Mouse (Mus musculus) MEL (cell line): ENCODE results near the gene Rnf157. TPM values are rescaled to one million over a fixed set of nuclear protein-coding genes. Genes with fewer than 3 reads are reported as not detected.

Source experiments
- DNase-seq: peaks from one replicate; pipeline ENCODE4 v3.0.0; 2011; ENCODE audit warnings: low read depth, low spot score
- H3K27ac ChIP-seq: 2 replicates; pipeline ENCODE4 v1.5.1; 2012; ENCODE audit warnings: low read depth, mild to moderate bottlenecking, control low read depth, low read length, moderate library complexity; ENCODE audit not compliant: control insufficient read depth
- H3K27me3 ChIP-seq, 2 experiments: fragments of 150-350 bp in 1 of 2; sonication (generic) in 1 of 2; 2 replicates each; pipeline ENCODE4 v1.6.1; 2012; ENCODE audit warnings: low read length in 2 of 2, mild to moderate bottlenecking in 2 of 2, improper control_type of control experiment in 1 of 2, moderate library complexity in 1 of 2; ENCODE audit not compliant: insufficient read depth in 2 of 2, control insufficient read depth in 1 of 2
- H3K36me3 ChIP-seq, 2 experiments: 2 replicates each; pipeline ENCODE4 v1.6.1; 2012 to 2014; ENCODE audit warnings: low read length in 2 of 2, improper control_type of control experiment in 1 of 2, inconsistent platforms in 1 of 2, mild to moderate bottlenecking in 1 of 2; ENCODE audit not compliant: insufficient read depth in 2 of 2, control insufficient read depth in 1 of 2
- H3K4me1 ChIP-seq, 2 experiments: fragments of 150-350 bp in 1 of 2; sonication (generic) in 1 of 2; 2 replicates each; pipeline ENCODE4 v1.6.1; 2012; ENCODE audit warnings: low read length in 2 of 2, improper control_type of control experiment in 1 of 2, mild to moderate bottlenecking in 1 of 2; ENCODE audit not compliant: insufficient read depth in 2 of 2, control insufficient read depth in 1 of 2
- H3K4me3 ChIP-seq, 2 experiments: fragments of 150-350 bp in 1 of 2; sonication (generic) in 1 of 2; 2 replicates each; pipeline ENCODE4 v1.5.1; 2012; ENCODE audit warnings: low read depth in 2 of 2, low read length in 2 of 2, mild to moderate bottlenecking in 2 of 2, moderate library complexity in 2 of 2, control low read depth in 1 of 2, improper control_type of control experiment in 1 of 2; ENCODE audit not compliant: control insufficient read depth in 1 of 2, insufficient read depth in 1 of 2
- H3K79me2 ChIP-seq: 2 replicates; pipeline ENCODE4 v1.6.1; 2012; ENCODE audit warnings: mild to moderate bottlenecking, low read length, moderate library complexity; ENCODE audit not compliant: control insufficient read depth, poor library complexity, insufficient read depth
- H3K9ac ChIP-seq: 2 replicates; pipeline ENCODE4 v1.6.1; 2012; ENCODE audit warnings: low read depth, mild to moderate bottlenecking, control low read depth, low read length, moderate library complexity; ENCODE audit not compliant: control insufficient read depth, poor library complexity, severe bottlenecking
- H3K9me3 ChIP-seq: fragments of 150-350 bp; sonication (generic); replicated peaks from 2 replicates; pipeline ENCODE4 v1.6.1; 2012; ENCODE audit warnings: mild to moderate bottlenecking, low read length, improper control_type of control experiment, moderate library complexity; ENCODE audit not compliant: insufficient read depth
- BHLHE40 ChIP-seq: IDR thresholded peaks from 2 replicates; pipeline ENCODE4 v1.6.1; 2012; ENCODE audit warnings: low read depth, mild to moderate bottlenecking, inconsistent platforms, low read length, improper control_type of control experiment, borderline replicate concordance
- CHD1 ChIP-seq: IDR thresholded peaks from 2 replicates; pipeline ENCODE4 v1.6.1; 2012; ENCODE audit warnings: low read depth, mild to moderate bottlenecking, inconsistent platforms, low read length, improper control_type of control experiment
- CHD2 ChIP-seq: IDR thresholded peaks from 2 replicates; pipeline ENCODE4 v1.6.1; 2011; ENCODE audit warnings: low read length, improper control_type of control experiment
- EP300 ChIP-seq, 2 experiments: IDR thresholded peaks; 2 replicates each; pipeline ENCODE4 v1.6.1; 2011; ENCODE audit warnings: improper control_type of control experiment in 2 of 2, low read length in 2 of 2, low read depth in 1 of 2, mild to moderate bottlenecking in 1 of 2
- GABPA ChIP-seq: IDR thresholded peaks from 2 replicates; pipeline ENCODE4 v1.6.1; 2012; ENCODE audit warnings: low read depth, mild to moderate bottlenecking, inconsistent platforms, low read length, improper control_type of control experiment, moderate library complexity
- JUND ChIP-seq: IDR thresholded peaks from 2 replicates; pipeline ENCODE4 v1.6.1; 2011; ENCODE audit warnings: low read depth, mild to moderate bottlenecking, improper control_type of control experiment, low read length
- MAFK ChIP-seq: IDR thresholded peaks from 2 replicates; pipeline ENCODE4 v1.6.1; 2011; ENCODE audit warnings: low read depth, mild to moderate bottlenecking, low read length, improper control_type of control experiment, borderline replicate concordance
- MAZ ChIP-seq: IDR thresholded peaks from 2 replicates; pipeline ENCODE4 v1.6.1; 2012; ENCODE audit warnings: low read depth, mild to moderate bottlenecking, inconsistent platforms, low read length, improper control_type of control experiment
- MEF2A ChIP-seq: IDR thresholded peaks from 2 replicates; pipeline ENCODE4 v1.6.1; 2014; ENCODE audit warnings: low read depth, mild to moderate bottlenecking, inconsistent platforms, low read length, improper control_type of control experiment; ENCODE audit not compliant: poor library complexity, insufficient replicate concordance, severe bottlenecking; ENCODE audit errors: extremely low read depth
- MXI1 ChIP-seq: IDR thresholded peaks from 2 replicates; pipeline ENCODE4 v1.6.1; 2011; ENCODE audit warnings: mild to moderate bottlenecking, low read depth, low read length, improper control_type of control experiment
- MYB ChIP-seq: IDR thresholded peaks from 2 replicates; pipeline ENCODE4 v1.6.1; 2011; ENCODE audit warnings: mild to moderate bottlenecking, low read depth, low read length, improper control_type of control experiment
- MYC ChIP-seq: IDR thresholded peaks from 2 replicates; pipeline ENCODE4 v1.6.1; 2011; ENCODE audit warnings: low read depth, mild to moderate bottlenecking, low read length, improper control_type of control experiment, moderate library complexity
- NELFE ChIP-seq: IDR thresholded peaks from 2 replicates; pipeline ENCODE4 v1.6.1; 2011; ENCODE audit warnings: low read depth, low read length, improper control_type of control experiment
- NRF1 ChIP-seq: IDR thresholded peaks from 2 replicates; pipeline ENCODE4 v1.6.1; 2014; ENCODE audit warnings: low read depth, mild to moderate bottlenecking, inconsistent platforms, low read length, improper control_type of control experiment, moderate library complexity; ENCODE audit not compliant: poor library complexity, insufficient read depth, severe bottlenecking
- POLR2A ChIP-seq, 2 experiments: IDR thresholded peaks; 2 replicates each; pipeline ENCODE4 v1.6.1; 2011 to 2012; ENCODE audit warnings: low read length in 2 of 2, mild to moderate bottlenecking in 2 of 2, control low read depth in 1 of 2, improper control_type of control experiment in 1 of 2, low read depth in 1 of 2, moderate library complexity in 1 of 2; ENCODE audit not compliant: control insufficient read depth in 1 of 2, insufficient read depth in 1 of 2, poor library complexity in 1 of 2
- POLR2AphosphoS2 ChIP-seq: IDR thresholded peaks from 2 replicates; pipeline ENCODE4 v1.6.1; 2011; ENCODE audit warnings: low read length, improper control_type of control experiment
- RAD21 ChIP-seq: IDR thresholded peaks from 2 replicates; pipeline ENCODE4 v1.6.1; 2011; ENCODE audit warnings: mild to moderate bottlenecking, low read depth, low read length, improper control_type of control experiment
- TAL1 ChIP-seq: IDR thresholded peaks from 2 replicates; pipeline ENCODE4 v1.6.1; 2012; ENCODE audit warnings: mild to moderate bottlenecking, inconsistent platforms, low read length, moderate library complexity, mixed read lengths
- TCF12 ChIP-seq: IDR thresholded peaks from 2 replicates; pipeline ENCODE4 v1.6.1; 2014; ENCODE audit warnings: low read depth, mild to moderate bottlenecking, inconsistent platforms, low read length, improper control_type of control experiment, moderate library complexity
- USF2 ChIP-seq, 2 experiments: IDR thresholded peaks; 2 replicates each; pipeline ENCODE4 v1.6.1; 2011 to 2012; ENCODE audit warnings: improper control_type of control experiment in 2 of 2, low read length in 2 of 2, borderline replicate concordance in 1 of 2, inconsistent platforms in 1 of 2, low read depth in 1 of 2, mild to moderate bottlenecking in 1 of 2; ENCODE audit not compliant: insufficient read depth in 1 of 2
- ZKSCAN1 ChIP-seq: IDR thresholded peaks from 2 replicates; pipeline ENCODE4 v1.6.1; 2012; ENCODE audit warnings: low read depth, mild to moderate bottlenecking, inconsistent platforms, low read length, improper control_type of control experiment, moderate library complexity
- polyA plus RNA-seq, 2 experiments: library from polyadenylated mRNA; stranded (reverse) in 1 of 2; unstranded in 1 of 2; fragments of >175 nt in 1 of 2; fragments of >200 nt in 1 of 2; gene quantifications; 2 replicates each; pipeline versions ENCODE4 v1.2.1 to v1.2.4; 2012; ENCODE audit warnings: low replicate concordance in 2 of 2, low read depth in 1 of 2; ENCODE audit not compliant: insufficient read length in 2 of 2, insufficient read depth in 1 of 2, missing spikeins in 1 of 2
- total RNA-seq: library from RNA; depleted of rRNA; stranded (reverse); fragments of 300-350 nt; gene quantifications from 2 replicates; pipeline ENCODE4 v1.2.3, GENCODE M21; 2012

Rnf157 gene
- total and polyA plus RNA-seq, 3 experiments, result 7.5 to 10.9 TPM; not detected in 1

DNA sequence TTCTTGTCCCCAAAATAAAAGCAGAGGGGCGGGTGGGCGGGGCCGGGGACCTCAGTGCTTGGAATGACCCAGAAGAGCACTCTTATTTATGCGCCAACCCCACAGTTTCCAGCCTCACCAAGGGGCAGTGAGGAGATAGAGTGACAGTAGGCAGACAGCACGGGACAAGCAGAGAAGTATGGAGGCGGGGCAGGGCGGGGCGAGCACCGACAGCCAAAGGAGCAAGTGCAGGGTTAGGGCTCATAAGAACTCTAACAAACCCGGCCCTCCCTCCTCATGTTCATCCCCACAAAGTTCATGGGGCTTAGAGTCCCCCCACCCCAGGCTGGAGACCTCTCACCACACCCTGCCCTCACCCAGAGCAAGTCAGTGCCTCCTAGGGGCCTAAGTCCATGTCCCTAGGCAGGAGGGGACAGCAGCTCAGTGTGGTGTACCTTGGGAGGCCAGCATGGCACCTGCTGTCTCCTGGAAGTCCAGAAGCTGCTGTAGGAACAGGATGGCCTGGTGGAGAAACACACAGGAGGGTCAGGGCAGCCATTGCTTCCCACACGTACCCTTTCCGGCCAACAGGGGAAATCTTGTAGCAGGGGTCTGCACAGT is 119.2 kb downstream of the Rnf157 start:
- no peak overlapping the region for H3K4me3 ChIP-seq
- H3K27ac ChIP-seq, result no peak overlapping the region
- TF ChIP-seq EP300 (IDR thresholded peaks at IDR 0.05; ENCODE audit: low read depth in 1 of 2, low read length in 2 of 2), result no peak
- no peaks in the 10 kb centered on the region for H3K27me3 ChIP-seq
- H3K4me1 ChIP-seq, result no peaks in the 10 kb centered on the region
- H3K36me3 ChIP-seq, result peaks cover 0 to 2% of the 10 kb centered on the region in 2 experiments; a peak in 1 of 4 replicates
- no peak overlapping the region for H3K9ac ChIP-seq
- H3K79me2 ChIP-seq, result no peaks in the 10 kb centered on the region
- no peaks in the 10 kb centered on the region for H3K9me3 ChIP-seq
- no peak for DNase-seq

DNA sequence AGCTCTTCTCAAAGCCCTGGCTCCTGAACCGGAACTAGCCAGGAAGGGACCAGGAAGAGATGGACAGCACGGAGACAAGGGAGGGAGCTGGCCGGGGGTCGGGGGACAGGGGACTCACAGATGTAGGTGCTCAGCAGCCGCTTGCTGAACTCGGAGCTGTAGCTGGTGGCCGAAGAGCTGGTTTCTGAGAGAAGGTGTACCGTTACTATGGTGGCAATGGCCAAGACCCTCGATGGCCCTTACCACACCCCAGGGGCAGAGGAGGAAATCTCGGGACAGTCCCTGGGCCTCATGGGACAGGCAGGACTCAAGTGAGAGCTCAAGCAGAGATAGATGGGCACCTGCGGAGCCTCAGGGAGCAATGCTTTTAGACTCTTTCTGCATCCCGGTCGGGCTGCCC is 120.4 kb downstream of the Rnf157 start:
- Histone ChIP-seq H3K9me3 (no peaks in the 10 kb centered on the region), H3K27ac (no peak overlapping the region), H3K9ac (no peak overlapping the region), H3K4me3 (no peak overlapping the region), H3K79me2 (no peaks in the 10 kb centered on the region), H3K36me3 (peaks cover 0 to 2% of the 10 kb centered on the region in 2 experiments; a peak in 1 of 4 replicates), H3K4me1 (no peaks in the 10 kb centered on the region), H3K27me3 (no peaks in the 10 kb centered on the region)
- DNase-seq, result no peak
- TF ChIP-seq GABPA, result no peak
- no peak for TF ChIP-seq USF2 (IDR thresholded peaks at IDR 0.05; ENCODE audit: borderline replicate concordance in 1 of 2, insufficient read depth in 1 of 2, low read depth in 1 of 2, low read length in 2 of 2)
- no peak for TF ChIP-seq MAZ
- no peak for TF ChIP-seq NELFE
- no peak for TF ChIP-seq BHLHE40
- no peak for TF ChIP-seq CHD1
- TF ChIP-seq MXI1, result no peak
- no peak for TF ChIP-seq RAD21
- TF ChIP-seq MYB, result no peak
- TF ChIP-seq NRF1, result no peak
- TF ChIP-seq POLR2A (IDR thresholded peaks at IDR 0.05; ENCODE audit: control insufficient read depth in 1 of 2, insufficient read depth in 1 of 2, low read depth in 1 of 2, low read length in 2 of 2, poor library complexity in 1 of 2), result no peak
- TF ChIP-seq POLR2AphosphoS2, result no peak
- no peak for TF ChIP-seq TAL1
- no peak for TF ChIP-seq JUND
- no peak for TF ChIP-seq TCF12
- TF ChIP-seq MAFK, result no peak
- no peak for TF ChIP-seq MEF2A
- no peak for TF ChIP-seq CHD2
- TF ChIP-seq MYC, result no peak
- no peak for TF ChIP-seq ZKSCAN1
